Mouse (Mus musculus) cortical plate, adult 2 months (tissue): ENCODE data around the gene Dirc2.

Experiments used
- CTCF ChIP-seq: fragments of 200-500 bp; IDR thresholded peaks from 2 replicates; pipeline ENCODE4 v1.5.1; 2011; ENCODE audit warnings: mild to moderate bottlenecking, control low read depth, low read length; ENCODE audit not compliant: insufficient read depth; ENCODE audit errors: extremely low read depth
- POLR2A ChIP-seq: fragments of 200-500 bp; IDR thresholded peaks from 2 replicates; pipeline ENCODE4 v1.6.1; 2011; ENCODE audit warnings: mild to moderate bottlenecking, low read length, control low read depth; ENCODE audit not compliant: insufficient read depth; ENCODE audit errors: extremely low read depth

GRCm38 (mm10) chr16:35784134-35784725 lies 15.1 kb upstream of the Dirc2 start:
- TF ChIP-seq POLR2A (no peak), CTCF (no peak)
